Mouse (Mus musculus) spleen, postnatal 10 days (tissue): ENCODE results near the gene Ppm1j.

Source experiments
- DNase-seq, 2 experiments: peaks; one replicate each; pipeline ENCODE4 v3.0.0; 2021 to 2022; ENCODE audit warnings: low spot score in 2 of 2

The Ppm1j gene

GRCm38 (mm10) chr3:104780561-104781420, at the start of gene Ppm1j:
Gene Ppm1j (plus strand): TSS chr3:104781056.
- DNase-seq: peak; percentile 37 to 65

DNA sequence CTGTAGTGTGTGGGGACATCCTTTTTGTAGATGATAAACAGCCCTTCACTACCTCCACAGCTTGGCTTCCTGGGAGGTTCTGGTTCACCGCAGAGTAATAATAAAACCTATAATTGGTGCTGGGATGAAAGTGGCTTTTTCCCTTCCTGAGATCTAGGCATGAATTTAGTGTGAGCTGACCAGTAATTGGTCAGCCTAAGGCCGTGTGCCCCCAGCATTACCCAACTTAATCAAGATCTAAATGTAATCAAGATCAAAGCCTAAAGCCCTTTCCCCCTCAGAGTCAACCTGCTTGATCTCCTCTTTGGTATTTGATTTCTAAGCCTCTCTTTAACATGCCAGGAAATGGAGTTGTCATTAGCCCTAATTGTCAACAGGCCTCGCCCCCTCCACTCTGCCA, 47.9 kb upstream of the Ppm1j start:
- DNase-seq: no peak

GRCm38 (mm10) chr3:104734654-104735053, 46.2 kb upstream of the Ppm1j start:
- DNase-seq: no peak

DNA sequence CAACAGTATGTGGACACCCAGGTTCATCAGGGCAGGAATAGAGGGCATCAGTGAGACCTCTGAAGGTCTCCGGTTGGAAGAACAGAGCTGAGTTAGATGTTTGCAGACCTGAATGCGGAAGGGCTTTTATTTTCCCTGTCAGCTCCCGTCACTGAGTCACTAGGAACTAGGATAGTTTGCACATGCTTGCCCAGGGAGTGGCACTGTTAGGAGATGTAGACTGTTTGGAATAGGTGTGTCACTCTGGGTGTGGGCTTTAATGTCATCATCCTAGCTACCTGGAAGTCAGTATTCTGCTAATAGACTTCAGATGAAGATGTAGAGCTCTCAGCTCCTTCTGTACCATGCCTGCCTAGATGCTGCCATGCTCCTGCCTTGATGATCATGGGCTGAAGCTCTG, 38.9 kb upstream of the Ppm1j start:
- no peak for DNase-seq

- no peak for DNase-seq
Measured at GRCm38 (mm10) chr3:104743161-104743560, 37.7 kb upstream of the Ppm1j start.

GRCm38 (mm10) chr3:104743864-104744263, 37.0 kb upstream of the Ppm1j start:
- no peak for DNase-seq

- peak in 1 of 2 experiments; percentile 60 for DNase-seq
Measured at GRCm38 (mm10) chr3:104752845-104753244, 28.0 kb upstream of the Ppm1j start.

- DNase-seq: peak; percentile 53 to 80
Measured at GRCm38 (mm10) chr3:104758406-104758805, 22.4 kb upstream of the Ppm1j start.

GRCm38 (mm10) chr3:104758869-104759268, 22.0 kb upstream of the Ppm1j start:
- no peak for DNase-seq

DNA sequence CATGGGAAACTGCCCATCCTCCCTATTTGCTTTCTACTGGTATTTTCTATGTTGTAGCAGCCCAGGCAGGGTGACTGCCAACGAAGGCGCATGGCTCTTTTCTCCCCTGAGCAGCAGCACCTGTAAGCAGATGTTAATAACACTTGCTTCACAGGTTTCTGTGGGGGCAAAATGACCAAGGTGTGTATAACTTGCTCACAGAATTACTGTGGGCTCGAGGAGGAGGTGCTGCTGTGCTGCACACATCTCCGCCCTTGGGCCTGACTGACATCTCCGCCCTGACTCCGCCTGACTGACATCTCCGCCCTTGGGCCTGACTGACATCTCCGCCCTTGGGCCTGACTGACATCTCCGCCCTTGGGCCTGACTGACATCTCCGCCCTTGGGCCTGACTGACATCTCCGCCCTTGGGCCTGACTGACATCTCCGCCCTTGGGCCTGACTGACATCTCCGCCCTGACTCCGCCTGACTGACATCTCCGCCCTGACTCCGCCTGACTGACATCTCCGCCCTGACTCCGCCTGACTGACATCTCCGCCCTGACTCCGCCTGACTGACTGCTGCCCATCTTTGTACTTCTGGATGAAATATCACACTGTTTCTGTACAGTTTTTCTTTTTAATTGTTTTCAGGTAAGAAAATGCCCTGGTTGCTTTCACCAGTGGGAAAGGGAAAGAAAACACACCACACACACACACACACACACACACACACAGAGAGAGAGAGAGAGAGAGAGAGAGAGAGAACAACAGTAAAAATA, 18.6 kb upstream of the Ppm1j start:
- peak in 1 of 2 experiments; percentile 48 for DNase-seq

DNA sequence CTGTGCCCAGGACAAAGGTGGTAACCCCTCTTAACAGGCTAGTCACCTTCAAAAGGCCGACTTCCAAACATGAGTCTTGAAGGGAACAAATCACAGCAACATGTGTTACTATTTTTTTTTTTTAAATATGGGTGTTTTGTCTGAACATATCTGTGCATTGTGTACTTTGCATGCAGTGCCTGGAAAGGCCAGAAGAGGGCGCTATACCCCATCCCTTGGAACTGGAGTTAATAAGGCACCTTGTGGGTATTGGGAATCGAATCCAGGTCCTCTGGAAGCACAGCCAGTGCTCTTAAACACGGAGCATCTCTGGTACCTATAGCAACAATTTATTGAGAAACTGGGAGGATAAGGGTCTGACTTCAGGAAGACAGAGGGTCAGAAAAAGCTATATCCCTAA, 15.8 kb upstream of the Ppm1j start:
- DNase-seq: peak in 1 of 2 experiments; percentile 58

- no peak for DNase-seq
Measured at GRCm38 (mm10) chr3:104767141-104767540, 13.7 kb upstream of the Ppm1j start.

GRCm38 (mm10) chr3:104767716-104768115, 13.1 kb upstream of the Ppm1j start:
- no peak for DNase-seq

GRCm38 (mm10) chr3:104769135-104769534, 11.7 kb upstream of the Ppm1j start:
- DNase-seq: no peak

DNA sequence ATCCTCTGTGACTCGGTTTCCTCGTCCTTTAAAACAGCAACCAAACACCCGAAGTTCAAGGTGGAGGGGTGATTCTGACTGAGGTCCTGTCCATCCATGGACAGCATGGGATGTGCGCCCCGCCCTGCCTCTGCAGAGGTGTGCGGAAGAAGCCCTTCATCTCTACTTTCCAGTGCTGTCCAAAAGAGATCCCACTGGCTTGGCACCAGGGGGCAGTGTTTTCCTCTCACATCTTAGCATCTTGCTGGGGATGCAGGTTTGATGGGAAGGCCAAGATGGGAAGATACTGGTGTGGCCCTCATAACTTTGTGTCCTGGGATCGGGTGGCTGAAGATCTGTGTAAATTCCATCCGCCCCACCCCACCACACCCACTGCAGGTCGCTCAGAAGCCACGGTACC, 10.8 kb upstream of the Ppm1j start:
- peak in 1 of 2 experiments; percentile 65 for DNase-seq

DNA sequence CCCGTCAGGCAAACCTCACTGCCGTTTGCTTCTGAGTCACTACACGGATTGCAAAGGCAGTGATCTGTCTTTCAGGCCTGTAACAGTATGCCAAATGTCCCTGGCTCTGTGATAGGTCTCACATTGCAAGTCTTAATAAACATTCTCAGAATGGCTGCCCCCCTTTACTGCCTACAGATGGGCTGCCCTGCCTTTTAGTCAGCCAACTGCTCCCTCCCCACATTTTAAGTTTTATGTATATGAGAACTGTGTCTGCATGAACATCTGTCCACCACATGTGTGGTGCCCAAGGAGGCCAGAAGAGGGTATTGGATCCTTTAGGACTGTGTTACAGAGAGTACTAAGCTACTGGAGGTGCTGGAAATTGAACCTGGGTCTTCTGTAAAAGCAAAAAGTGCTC, 9.9 kb upstream of the Ppm1j start:
- no peak for DNase-seq

DNA sequence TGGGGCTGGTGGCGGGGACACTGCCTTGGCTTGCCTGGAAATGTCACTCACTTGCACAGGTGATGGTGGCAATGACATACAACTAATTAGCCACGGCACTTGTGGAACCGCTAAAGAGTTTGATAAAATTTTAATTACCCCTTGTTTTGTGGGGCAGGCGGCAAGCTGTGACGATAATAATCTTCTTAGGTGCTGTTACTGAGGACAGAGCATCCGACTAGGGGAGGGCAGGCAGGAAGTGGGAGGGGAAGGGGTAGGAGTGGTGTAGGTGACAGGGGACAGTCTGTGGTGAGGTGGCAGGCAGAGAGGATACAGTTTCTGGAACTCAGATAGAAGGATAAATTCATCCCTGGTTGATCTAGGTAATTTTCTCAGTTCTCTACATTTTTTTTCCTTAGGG, 9.4 kb upstream of the Ppm1j start:
- no peak for DNase-seq

GRCm38 (mm10) chr3:104773301-104773700, 7.6 kb upstream of the Ppm1j start:
- DNase-seq: no peak

DNA sequence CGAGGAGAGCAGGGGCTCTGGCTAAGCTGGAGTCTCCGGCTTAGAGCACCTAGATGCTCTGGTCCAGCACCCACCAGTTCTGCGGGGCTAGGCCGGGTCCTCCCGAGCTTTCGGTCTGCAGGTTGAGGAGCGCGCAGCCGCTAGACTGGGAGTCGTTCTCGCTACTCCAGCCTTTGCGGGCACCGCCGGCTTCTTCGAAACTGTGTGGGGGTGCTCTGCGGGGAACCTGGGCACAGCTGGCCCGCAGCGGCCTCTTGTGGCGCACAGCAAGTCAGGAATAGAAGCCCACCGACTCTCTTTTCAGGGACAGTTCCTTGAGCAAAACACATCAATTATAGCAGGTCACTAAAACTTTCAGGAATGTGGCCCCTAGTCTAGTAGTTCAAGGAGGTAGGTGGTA, 3.5 kb upstream of the Ppm1j start:
- no peak for DNase-seq

GRCm38 (mm10) chr3:104779949-104780348, 907 bp upstream of the Ppm1j start:
- DNase-seq: peak; percentile 54 to 72

GRCm38 (mm10) chr3:104781471-104781903, 631 bp downstream of the Ppm1j start, which contains the start of gene Fam19a3:
Gene Fam19a3 (minus strand): TSS chr3:104781840.
- DNase-seq: no peak

GRCm38 (mm10) chr3:104782061-104782681, 1.3 kb downstream of the Ppm1j start:
- no peak for DNase-seq
